Mouse (Mus musculus): ENCODE results near the gene St3gal5.
A peak's percentile ranks its signal among the peaks of the same experiment; 100 is the strongest.

Gene St3gal5

DNA sequence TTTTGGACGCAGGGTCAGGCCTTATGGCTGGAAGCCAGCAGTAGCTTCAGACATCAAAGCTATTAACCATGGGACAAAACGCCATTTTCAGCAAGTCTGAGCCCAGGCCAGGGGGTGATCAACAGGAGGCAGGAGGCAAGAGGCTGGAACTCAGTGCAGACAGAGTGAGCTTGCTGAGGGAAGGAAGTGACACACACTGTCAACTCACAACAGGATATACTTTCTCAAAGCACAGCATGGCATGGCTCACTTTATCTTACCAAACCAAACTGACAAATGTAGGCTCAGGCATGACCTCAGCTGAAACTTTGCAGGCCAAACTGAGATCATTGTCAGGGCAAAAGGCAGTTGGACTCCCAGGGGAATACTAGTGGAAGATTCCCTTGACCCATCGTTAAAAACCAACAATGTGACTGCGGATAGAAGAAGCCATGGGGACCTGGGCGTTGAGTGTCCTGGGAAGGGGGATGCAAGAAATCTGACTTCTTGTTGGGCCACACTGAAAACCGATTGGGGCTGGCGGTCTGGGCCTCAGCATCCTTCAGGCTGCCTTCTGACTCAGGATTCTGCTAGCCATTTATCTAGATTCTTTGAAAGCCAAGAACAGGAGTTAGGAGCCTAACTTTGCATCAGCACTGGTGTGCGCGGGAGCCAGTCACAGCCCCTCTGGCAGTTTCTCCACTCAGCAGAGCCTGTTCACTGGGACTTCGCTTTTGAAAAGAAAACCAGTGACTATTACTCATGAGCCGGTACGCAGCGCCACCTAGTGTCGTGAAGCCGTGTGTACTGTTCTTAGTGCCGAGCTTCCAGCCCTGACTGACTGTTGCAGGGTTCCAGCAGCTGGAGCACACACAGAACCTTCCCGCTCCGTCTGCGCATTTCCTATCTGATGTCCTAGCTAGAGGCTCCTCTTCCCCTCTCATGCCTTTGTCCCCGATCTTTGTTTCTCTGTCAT, 67.2 kb downstream of the St3gal5 start:
- DNase-seq: peak; percentile 90 to 92

- no peak for DNase-seq
These were observed 68.5 kb downstream of the St3gal5 start for GRCm38 (mm10) chr6:72165907-72166306.

DNA sequence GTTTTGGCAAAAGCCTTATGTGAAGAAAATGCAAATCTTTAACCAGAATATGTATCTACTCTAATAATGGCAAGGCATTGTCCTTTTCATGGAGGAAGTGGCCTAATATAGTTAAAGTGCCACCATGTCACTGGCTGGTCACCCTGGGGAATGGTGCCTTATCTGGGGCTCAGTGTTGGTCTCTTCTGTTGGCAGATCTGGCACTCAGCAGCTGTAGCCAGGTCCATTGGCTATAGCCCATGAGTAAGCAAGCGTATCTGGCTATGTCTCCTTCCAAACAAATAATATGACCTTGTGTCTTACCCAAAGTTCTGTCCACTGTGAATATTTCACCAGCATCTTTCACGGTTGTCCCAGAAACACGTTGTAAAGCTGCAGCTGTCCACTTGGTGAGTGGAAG, 74.0 kb downstream of the St3gal5 start:
- no peak for DNase-seq

DNA sequence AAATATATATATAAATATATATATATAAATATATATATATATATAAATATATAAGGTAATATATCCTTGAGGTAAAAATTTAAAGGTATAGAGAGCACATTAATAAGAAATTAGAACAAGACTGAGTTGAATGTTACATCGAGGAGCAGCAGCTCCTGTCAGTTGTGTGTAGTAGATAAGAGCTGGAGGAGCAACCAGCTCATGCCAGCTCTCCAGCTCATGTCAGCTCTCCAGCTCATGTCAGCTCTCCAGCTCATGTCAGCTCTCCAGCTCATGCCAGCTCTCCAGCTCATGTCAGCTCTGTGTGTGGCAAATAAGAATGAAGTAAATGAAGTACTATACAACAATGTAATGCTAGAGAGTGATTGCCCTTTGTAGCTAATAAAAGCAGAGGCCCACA, 76.0 kb downstream of the St3gal5 start:
- DNase-seq: no peak

DNA sequence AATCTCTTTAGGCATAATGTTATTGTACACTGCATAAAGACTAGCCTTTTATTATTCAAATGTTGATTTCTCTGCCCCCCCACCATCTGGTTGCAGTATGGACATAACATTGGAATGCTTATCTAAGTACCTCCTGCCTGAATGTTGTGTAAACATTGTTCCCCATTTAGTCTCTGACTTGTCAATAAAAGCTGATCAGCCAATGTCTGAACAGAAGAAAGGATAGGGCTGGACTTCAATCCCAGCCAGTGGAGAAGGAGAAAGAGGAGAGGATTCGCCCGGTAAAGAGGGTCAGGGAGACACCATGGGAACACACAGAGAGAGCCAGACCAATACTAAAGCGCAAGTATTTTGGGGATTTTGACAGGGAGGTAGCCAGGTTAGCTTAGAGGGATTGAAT, 78.0 kb downstream of the St3gal5 start:
- DNase-seq: no peak

GRCm38 (mm10) chr6:72176004-72176403, 78.6 kb downstream of the St3gal5 start:
- DNase-seq: no peak

- no peak for DNase-seq
These were observed 80.0 kb downstream of the St3gal5 start for GRCm38 (mm10) chr6:72177417-72177816.

DNA sequence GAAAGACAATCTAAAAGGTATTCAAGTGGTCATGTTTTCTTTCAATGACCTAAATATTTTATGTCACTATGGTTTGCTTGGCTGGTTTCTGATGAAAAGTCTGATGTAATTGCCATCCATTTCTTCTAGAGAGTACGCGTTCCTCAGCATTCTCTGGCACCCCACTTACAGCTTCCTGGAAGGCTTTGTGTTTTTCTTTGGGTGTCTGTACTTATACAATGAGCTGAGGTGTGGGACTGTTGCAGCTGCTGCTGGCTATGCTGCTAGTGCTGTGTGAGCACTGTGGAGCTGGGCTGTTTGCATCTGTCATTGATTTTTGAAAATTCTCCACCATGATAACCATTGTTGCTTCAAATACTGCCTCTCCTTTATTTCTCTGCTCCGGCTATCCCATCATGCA, 81.6 kb downstream of the St3gal5 start:
- no peak for DNase-seq

DNA sequence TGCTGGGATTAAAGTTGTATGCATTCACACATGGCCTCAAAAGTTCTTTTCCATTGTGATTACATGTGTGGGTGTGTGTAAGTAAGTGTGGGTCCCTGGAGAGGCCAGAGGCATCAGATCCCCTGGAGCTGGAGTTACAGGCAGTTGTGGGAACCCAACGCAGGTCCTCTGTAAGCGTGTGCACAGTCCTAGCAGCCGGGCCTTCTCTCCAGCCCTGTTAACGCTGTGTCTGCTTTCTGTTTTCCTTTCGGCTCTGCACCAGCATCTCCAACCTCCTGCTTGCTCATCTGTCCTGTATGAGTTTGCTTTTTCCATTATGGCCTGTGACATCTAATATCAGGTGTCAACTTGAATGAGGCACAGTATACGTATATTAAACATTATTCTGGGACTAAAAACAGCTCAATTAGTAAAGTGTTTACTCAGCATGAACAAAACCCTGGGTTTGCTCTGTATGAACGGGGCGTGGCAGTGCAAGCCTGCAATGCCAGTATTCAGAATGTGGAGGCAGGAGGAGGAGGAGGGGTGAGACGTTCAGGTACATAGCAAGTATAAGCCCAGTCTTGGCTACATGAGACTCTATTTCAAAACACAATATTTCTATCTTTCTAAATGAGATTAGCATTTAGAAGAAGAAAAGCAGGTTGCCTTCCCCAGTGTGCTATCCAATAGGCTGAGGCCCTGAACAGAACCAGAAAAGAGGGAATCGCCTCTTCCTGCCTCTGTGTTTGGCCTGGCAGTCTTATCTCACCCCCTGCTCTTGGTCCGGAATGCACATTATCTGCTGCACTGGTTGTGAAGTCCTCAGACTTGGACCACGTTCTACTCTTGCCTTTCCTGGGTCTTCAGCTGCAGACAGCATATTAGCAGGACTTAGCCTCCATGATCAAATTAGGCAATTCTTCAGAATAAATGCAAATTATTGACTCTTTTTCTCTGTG, 82.4 kb downstream of the St3gal5 start:
- DNase-seq: no peak

DNA sequence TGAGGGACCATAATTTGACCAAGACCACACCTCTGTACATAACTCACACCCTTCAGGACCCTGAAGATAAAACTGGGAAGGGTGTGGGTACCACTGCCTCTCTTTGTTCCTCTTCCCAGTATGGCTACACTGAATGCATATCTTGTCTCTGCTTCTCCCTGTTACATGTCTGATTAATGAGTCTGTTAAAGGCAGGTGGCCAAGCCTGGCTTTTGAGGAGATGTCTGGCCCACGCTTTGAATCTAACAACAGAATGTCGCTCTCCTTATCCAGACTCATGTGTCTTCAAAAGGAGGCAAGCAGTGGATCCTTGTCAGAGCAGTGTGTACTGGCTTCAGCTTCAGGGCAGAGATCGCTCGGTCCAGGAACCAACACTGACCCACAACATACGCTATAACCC, 87.2 kb downstream of the St3gal5 start:
- no peak for DNase-seq

DNA sequence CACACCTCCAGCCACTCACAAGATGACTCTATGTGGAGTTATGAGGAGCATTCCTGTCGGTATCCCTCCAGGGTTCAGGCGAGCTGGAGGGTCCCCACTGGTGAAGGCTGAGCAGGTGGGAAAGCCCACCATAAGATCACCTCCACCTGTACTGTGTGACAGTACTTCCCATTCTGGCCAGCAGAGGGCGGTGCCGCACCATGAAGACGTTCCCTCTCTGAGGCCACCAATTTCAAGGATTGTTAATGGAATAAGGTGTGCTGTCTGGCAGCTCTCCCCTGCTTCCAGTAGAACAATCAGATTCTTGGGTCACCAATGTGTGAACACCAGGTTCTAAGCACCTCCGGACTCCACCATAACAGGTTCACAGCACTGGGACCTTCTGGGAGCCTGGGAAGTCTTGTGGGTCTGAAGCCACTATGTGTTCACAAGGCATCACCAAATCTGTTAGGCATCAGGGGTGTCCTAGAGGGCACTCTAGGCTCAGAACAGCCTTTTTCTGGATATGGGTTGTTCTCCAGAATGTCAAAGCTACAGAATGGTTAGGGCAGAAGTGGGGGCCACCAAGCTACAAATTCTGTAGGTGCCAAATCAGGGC, 88.6 kb downstream of the St3gal5 start:
- peak; percentile 90 to 93 for DNase-seq

DNA sequence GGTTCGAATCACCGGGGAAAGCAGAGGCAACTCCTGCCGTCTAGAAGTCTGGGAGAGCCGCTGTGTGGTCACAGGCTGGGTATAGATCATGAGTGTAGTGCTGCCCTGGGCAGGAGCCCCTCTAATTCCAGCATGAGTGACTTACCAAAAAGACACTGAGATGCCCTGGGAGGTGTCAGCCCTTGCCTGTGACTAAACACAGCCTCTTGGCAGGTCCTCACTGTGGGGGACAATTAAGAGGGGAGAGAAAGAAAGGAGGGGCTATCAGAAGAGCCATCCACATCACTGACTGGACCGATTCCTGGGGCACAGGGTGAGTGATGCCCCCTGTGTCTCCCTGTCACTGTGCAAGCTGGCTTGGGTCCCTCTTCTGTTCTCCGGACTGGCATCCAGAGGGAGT, 89.4 kb downstream of the St3gal5 start:
- no peak for DNase-seq

GRCm38 (mm10) chr6:72189061-72189863, 91.9 kb downstream of the St3gal5 start:
- DNase-seq: peak; percentile 35 to 53

- DNase-seq: no peak
These were observed 92.7 kb downstream of the St3gal5 start for GRCm38 (mm10) chr6:72190120-72190519.

DNA sequence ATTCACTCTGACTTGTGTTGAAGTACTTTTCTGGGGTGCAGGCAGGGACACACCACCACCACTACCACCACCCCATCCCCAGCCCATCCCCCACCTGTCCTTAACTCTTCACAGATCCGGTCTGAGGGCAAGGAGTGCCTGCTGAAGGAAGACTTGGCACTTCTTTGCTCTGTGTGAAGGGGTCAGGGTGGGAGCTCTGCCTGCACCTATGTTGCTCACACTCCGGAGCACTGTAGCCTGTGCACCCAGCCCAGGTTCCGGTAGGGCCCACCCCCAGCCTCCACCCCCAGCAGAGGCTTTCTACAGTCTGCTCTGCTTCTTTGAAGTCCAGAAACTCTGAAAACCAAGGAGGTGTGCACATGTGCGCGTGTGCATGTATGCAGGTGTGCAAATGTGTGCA, 93.2 kb downstream of the St3gal5 start:
- DNase-seq: no peak

DNA sequence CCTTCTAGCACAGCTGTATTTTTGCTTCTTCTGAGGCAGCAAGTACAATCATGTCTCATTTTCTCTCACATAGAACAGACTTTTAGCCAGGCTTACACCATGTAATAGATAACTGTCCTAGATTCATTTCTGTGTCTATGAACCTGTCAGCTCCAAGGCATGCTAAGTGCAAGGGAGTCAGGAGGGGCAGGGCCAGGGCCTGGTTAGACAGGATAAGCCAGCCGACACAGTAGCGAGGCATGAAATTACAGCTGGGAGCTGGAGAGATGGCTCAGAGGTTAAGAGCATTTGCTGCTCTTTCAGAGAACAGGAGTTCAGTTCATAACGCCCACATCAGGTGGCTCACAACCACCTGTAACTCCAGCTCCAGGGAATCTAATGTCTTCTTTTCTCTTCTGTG, 99.3 kb downstream of the St3gal5 start:
- DNase-seq: no peak

DNA sequence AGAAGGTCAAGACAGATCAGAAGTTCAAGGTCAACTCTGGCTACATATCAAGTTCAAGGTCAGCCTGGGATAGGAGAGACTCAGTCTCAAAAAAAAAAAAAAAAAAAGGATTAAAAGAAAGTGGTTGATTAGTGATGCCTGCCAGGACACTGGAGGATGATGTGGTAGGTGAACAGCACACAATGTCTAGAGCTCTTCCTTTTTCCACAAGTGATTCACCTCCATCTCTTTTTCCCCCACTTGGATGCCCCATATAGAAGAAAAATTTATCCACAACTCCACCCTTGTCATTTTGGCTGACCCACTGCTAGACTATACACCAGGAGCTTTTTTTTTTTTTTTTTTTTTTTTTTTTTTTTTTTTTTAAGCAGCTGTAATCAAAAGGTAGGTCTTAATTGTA, 100.1 kb downstream of the St3gal5 start:
- DNase-seq: no peak

GRCm38 (mm10) chr6:72200595-72201256, 103.3 kb downstream of the St3gal5 start:
- DNase-seq: no peak

DNA sequence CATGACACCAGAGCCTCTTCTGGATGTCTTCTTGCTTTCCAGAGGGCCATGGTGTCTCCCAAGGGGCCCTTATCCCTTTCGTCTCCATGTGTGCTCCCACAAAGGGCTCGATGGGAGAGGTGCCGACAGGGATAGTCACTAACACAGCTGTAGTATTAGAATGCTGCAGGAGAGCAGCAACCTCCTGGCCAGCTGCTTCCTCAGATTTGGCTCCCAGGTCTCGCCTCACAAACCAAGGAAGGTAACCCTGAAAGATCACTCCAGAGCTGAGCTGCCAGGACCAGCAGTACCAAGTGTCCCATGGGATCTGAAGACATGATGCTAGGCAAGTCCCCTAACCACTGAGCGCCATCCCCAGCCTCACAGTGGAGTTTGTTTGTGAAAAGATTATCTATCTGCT, 105.3 kb downstream of the St3gal5 start:
- DNase-seq: no peak

DNA sequence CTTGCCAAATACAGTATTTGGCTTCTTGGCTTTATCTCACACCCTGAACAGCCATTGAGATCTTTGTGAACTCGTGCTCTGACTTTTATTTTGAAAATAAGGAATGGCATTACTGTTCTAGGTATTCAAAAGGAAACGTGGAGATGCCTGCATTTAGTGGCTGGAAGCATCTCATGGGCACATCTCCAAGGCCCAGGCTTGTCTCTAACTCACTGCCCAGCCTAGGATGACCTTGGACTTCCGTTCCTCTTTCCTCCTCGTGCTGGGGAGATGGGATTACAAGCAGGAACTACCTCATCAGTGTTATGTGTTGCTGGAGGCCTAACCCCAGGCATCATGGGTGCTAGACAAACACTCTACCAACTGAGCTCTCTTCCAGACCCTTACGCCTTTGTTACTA, 105.9 kb downstream of the St3gal5 start:
- DNase-seq: no peak
